Mouse (Mus musculus) testis, adult 2 months (tissue): ENCODE measurements at regions not wholly inside any gene's neighbourhood (a gene's known extent, or its start where the extent isn't known, plus 50 kb on each side); places are given as distances from the start of the nearest gene placed in this dataset.

Experiments
- H3K27ac ChIP-seq: fragments of 200-500 bp; 2 replicates; pipeline ENCODE4 v1.5.1; 2012; ENCODE audit warnings: low read depth, low read length; ENCODE audit not compliant: control insufficient read depth, insufficient read depth
- H3K27me3 ChIP-seq: fragments of 200-500 bp; 2 replicates; pipeline ENCODE4 v1.6.1; 2012; ENCODE audit warnings: mild to moderate bottlenecking, low read length, moderate library complexity; ENCODE audit not compliant: control insufficient read depth, insufficient read depth
- H3K36me3 ChIP-seq: fragments of 200-500 bp; 2 replicates; pipeline ENCODE4 v1.6.1; 2012; ENCODE audit warnings: mild to moderate bottlenecking, low read length; ENCODE audit not compliant: control insufficient read depth, insufficient read depth
- H3K4me1 ChIP-seq: fragments of 200-500 bp; 2 replicates; pipeline ENCODE4 v1.6.1; 2012; ENCODE audit warnings: low read length; ENCODE audit not compliant: control insufficient read depth, insufficient read depth
- H3K4me3 ChIP-seq: fragments of 200-500 bp; 2 replicates; pipeline ENCODE4 v1.5.1; 2012; ENCODE audit warnings: low read depth, mild to moderate bottlenecking, low read length, moderate library complexity, mixed read lengths; ENCODE audit not compliant: control insufficient read depth
- CTCF ChIP-seq: fragments of 200-500 bp; IDR thresholded peaks from 2 replicates; pipeline ENCODE4 v1.5.1; 2012; ENCODE audit warnings: low read depth, mild to moderate bottlenecking, inconsistent platforms, low read length, moderate library complexity; ENCODE audit not compliant: control insufficient read depth, insufficient read depth, insufficient replicate concordance
- POLR2A ChIP-seq: fragments of 200-500 bp; IDR thresholded peaks from 2 replicates; pipeline ENCODE4 v1.6.1; 2012; ENCODE audit warnings: low read depth, mild to moderate bottlenecking, inconsistent platforms, low read length, moderate library complexity; ENCODE audit not compliant: control insufficient read depth

DNA sequence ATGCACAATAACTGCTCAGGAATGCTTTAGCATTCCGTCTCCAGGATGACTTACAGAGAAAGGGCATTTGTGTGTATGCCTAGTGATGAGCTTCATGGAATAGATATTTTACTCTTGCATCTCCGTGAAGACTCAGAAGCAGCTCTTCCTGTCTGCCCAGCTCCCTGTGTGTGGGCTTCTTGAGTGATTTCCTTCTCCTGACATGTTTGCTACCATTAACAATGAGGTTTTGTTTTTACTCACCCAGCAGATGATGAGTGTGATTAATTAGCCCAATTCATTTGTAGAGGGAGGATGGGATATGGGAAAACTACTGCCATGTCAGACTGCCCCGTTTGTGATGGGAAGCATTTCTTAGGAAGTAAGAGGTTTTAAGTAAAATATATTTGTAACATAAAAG, 63.9 kb upstream of the Cxxc4 start:
- Histone ChIP-seq H3K27me3 (no peaks in the 10 kb centered on the region), H3K4me3 (no peak overlapping the region), H3K27ac (no peak overlapping the region), H3K36me3 (no peaks in the 10 kb centered on the region), H3K4me1 (no peaks in the 10 kb centered on the region)
- no peak for TF ChIP-seq CTCF
- TF ChIP-seq POLR2A = no peak

- TF ChIP-seq POLR2A = no peak
- TF ChIP-seq CTCF = no peak
- no peaks in the 10 kb centered on the region for H3K27me3 ChIP-seq
- no peak overlapping the region for H3K27ac ChIP-seq
- H3K4me1 ChIP-seq = no peaks in the 10 kb centered on the region
- H3K36me3 ChIP-seq = no peaks in the 10 kb centered on the region
- H3K4me3 ChIP-seq = no peak overlapping the region
Measured at GRCm38 (mm10) chr3:134178491-134179054, 57.7 kb upstream of the Cxxc4 start.

DNA sequence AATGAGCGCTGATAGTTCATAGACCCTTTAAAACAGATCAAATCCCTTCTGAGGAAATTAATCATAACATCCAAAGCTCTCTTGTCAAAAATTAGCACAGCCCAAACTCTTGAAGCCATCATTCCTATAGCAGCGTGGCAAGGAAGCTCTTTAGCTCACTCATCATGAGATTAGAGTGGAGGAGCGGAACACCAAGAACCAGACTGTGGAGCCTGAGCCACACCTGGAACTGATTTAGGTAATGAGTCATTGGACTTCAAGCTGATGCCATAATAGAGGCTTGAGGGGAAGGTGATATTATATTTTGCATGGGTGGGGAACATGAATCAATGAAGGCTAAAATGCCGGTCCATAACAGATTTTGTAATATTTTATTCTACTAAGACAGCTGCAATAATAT, 52.2 kb upstream of the Cxxc4 start:
- no peaks in the 10 kb centered on the region for H3K36me3 ChIP-seq
- H3K27ac ChIP-seq = no peak overlapping the region
- no peak overlapping the region for H3K4me3 ChIP-seq
- no peaks in the 10 kb centered on the region for H3K4me1 ChIP-seq
- no peaks in the 10 kb centered on the region for H3K27me3 ChIP-seq
- TF ChIP-seq POLR2A = no peak
- TF ChIP-seq CTCF = no peak
